Mouse (Mus musculus) cerebellum, adult 2 months (tissue): Measurements from ENCODE around the gene C1ql4.

ENCODE experiments used
- CTCF ChIP-seq: fragments of 200-500 bp; IDR thresholded peaks from 2 replicates; pipeline ENCODE4 v1.5.1; 2011; ENCODE audit warnings: low read depth, mild to moderate bottlenecking, control low read depth, low read length, moderate library complexity, borderline replicate concordance; ENCODE audit not compliant: insufficient read depth
- POLR2A ChIP-seq: fragments of 200-500 bp; IDR thresholded peaks from 2 replicates; pipeline ENCODE4 v1.6.1; 2011; ENCODE audit warnings: low read length, control low read depth, borderline replicate concordance; ENCODE audit not compliant: insufficient read depth

DNA sequence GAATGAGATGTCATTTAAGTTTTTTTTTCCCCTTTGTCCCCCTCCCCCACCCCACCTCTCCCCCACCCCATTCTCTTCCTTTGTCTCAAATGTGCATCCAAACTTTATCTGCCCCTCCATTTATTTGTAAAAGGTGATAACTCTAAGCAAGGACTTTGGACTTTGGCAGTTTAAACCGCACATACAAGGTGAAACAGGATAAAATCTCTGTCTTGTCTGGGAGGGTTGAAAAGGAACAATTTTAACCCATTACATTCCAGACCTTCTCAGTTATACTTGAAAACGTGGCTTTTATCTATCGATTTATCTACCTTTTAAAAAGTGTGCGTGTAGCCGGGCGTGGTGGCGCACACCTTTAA is 27.4 kb upstream of the C1ql4 start:
- TF ChIP-seq CTCF (no peak), POLR2A (no peak)
